Comparison of ENCODE assay signal across 20 mouse cellular contexts in the genomic region with DNA sequence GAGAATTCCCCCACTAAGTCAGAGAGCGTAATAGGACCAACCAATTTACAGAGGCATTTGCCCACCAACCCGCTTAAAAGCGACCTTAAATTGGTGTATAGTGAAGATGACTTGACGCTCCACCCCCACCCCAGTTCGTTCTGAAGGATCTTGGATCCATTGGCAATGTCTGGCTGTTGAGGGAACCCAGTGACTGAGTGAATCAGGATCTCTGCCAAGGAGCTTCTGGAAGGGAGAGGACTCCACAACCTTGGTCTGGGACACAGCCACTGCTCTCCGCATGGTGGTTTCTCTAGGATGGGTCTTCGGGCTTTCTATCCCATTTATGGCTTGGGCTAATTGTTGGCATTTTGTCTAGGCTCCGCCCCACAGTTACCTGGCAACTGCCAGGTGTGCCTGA.
DNase-seq lines count a peak whose midpoint lies in the region; ATAC-seq and TF ChIP-seq lines count a peak whose summit lies in the region.
"Had no signal": no experiment of that assay in that cellular context is flagged by ENCODE, and none has a peak within 500 bp of the region (broad histone marks: within the 10 kb centered on the region; RNA-seq: fewer than 3 reads in every experiment).

No protein-coding gene starts in this region.

- DNase-seq in cerebellum, postnatal 10 days: peak; percentile 32 to 44
- no peak for DNase-seq in cerebellum, adult 9-11 months
- peak; percentile 69 for DNase-seq in hindbrain, postnatal 0 days (ENCODE audit: low spot score)
- peak; percentile 72 for DNase-seq in midbrain, postnatal 0 days (ENCODE audit: low spot score)
- no peak for DNase-seq in midbrain, embryonic 14.5 days
- DNase-seq in frontal cortex, adult 2 months (ENCODE audit: extremely low spot score in 1 of 2, low spot score in 1 of 2): no peak
- DNase-seq: adrenal gland, postnatal 14 days; cerebellum, adult 2 months; cerebellum, postnatal 25 days; gastrocnemius, adult 2 months; gastrocnemius, postnatal 25 days had no signal

- 64% methylated on average over 8 of the region's 8 CpGs for WGBS in hindbrain, postnatal 0 days
- 59% methylated on average over 8 of the region's 8 CpGs for WGBS in hindbrain, embryonic 16.5 days
- 64% methylated on average over 8 of the region's 8 CpGs for WGBS in midbrain, postnatal 0 days
- 66% methylated on average over 8 of the region's 8 CpGs for WGBS in midbrain, embryonic 14.5 days
- WGBS in kidney, embryonic 16.5 days: 43% methylated on average over 8 of the region's 8 CpGs

- H3K4me3 ChIP-seq in hindbrain, postnatal 0 days (ENCODE audit: low read length): no peak overlapping the region
- H3K4me3 ChIP-seq in hindbrain, embryonic 16.5 days (ENCODE audit: low read length): no peak overlapping the region
- no peak overlapping the region for H3K4me3 ChIP-seq in midbrain, postnatal 0 days (ENCODE audit: low read depth, low read length)
- no peak overlapping the region for H3K4me3 ChIP-seq in midbrain, embryonic 14.5 days (replicated peaks; ENCODE audit: low read depth, low read length)
- H3K4me3 ChIP-seq in kidney, embryonic 16.5 days (ENCODE audit: low read length): no peak overlapping the region
- H3K4me3 ChIP-seq: forebrain, embryonic 15.5 days; gastrocnemius, adult 2 months; heart, embryonic 12.5 days; hindbrain, embryonic 10.5 days had no signal

- H3K4me2 ChIP-seq in hindbrain, postnatal 0 days (ENCODE audit: low read depth, low read length): no peak overlapping the region; the same call in 1 of the 2 replicates
- H3K4me2 ChIP-seq in hindbrain, embryonic 16.5 days (ENCODE audit: low read length): no peak overlapping the region
- H3K4me2 ChIP-seq in midbrain, postnatal 0 days (ENCODE audit: low read depth, low read length, poor library complexity, severe bottlenecking): no peak overlapping the region
- no peak overlapping the region for H3K4me2 ChIP-seq in midbrain, embryonic 14.5 days (ENCODE audit: low read length)
- no peak overlapping the region for H3K4me2 ChIP-seq in kidney, embryonic 16.5 days (replicated peaks; ENCODE audit: low read depth, low read length)
- H3K4me2 ChIP-seq: forebrain, embryonic 15.5 days; heart, embryonic 12.5 days; hindbrain, embryonic 14.5 days had no signal

- no peaks in the 10 kb centered on the region for H3K36me3 ChIP-seq in hindbrain, postnatal 0 days (ENCODE audit: insufficient read depth, low read length)
- H3K36me3 ChIP-seq in hindbrain, embryonic 16.5 days (ENCODE audit: control insufficient read depth, insufficient read depth, low read length): no peaks in the 10 kb centered on the region
- H3K36me3 ChIP-seq in midbrain, postnatal 0 days (ENCODE audit: insufficient read depth, low read length): no peaks in the 10 kb centered on the region
- H3K36me3 ChIP-seq in midbrain, embryonic 14.5 days (ENCODE audit: control insufficient read depth, insufficient read depth, low read length): no peaks in the 10 kb centered on the region
- H3K36me3 ChIP-seq in kidney, embryonic 16.5 days (ENCODE audit: insufficient read depth, low read length): no peaks in the 10 kb centered on the region
- H3K36me3 ChIP-seq: forebrain, embryonic 15.5 days; G1E; heart, embryonic 12.5 days; hindbrain, embryonic 10.5 days had no signal

- ATAC-seq in hindbrain, postnatal 0 days: no peak
- no peak for ATAC-seq in hindbrain, embryonic 16.5 days
- no peak for ATAC-seq in midbrain, postnatal 0 days (ENCODE audit: low FRiP score)
- ATAC-seq in midbrain, embryonic 14.5 days (ENCODE audit: low FRiP score, low TSS enrichment): no peak
- no peak for ATAC-seq in kidney, embryonic 16.5 days (ENCODE audit: low FRiP score, low TSS enrichment)
- ATAC-seq: forebrain, embryonic 15.5 days; inflammation-experienced regulatory T-cells, adult 6 months; intestine, postnatal 0 days had no signal

- H3K27ac ChIP-seq in hindbrain, postnatal 0 days: no peak overlapping the region
- H3K27ac ChIP-seq in hindbrain, embryonic 16.5 days (ENCODE audit: low read depth, low read length): no peak overlapping the region
- no peak overlapping the region for H3K27ac ChIP-seq in midbrain, postnatal 0 days (ENCODE audit: low read depth, low read length)
- H3K27ac ChIP-seq in midbrain, embryonic 14.5 days (replicated peaks; ENCODE audit: low read depth, low read length): no peak overlapping the region
- no peak overlapping the region for H3K27ac ChIP-seq in kidney, embryonic 16.5 days (ENCODE audit: low read length)
- H3K27ac ChIP-seq: forebrain, embryonic 15.5 days; gastrocnemius, adult 2 months; hindbrain, embryonic 10.5 days; hindbrain, embryonic 14.5 days had no signal

- no peak for TF ChIP-seq CTCF in hindbrain, postnatal 0 days (IDR thresholded peaks at IDR 0.05; ENCODE audit: low read depth)
- TF ChIP-seq CTCF in midbrain, postnatal 0 days (IDR thresholded peaks at IDR 0.05): no peak

- no peaks in the 10 kb centered on the region for H3K27me3 ChIP-seq in hindbrain, postnatal 0 days (ENCODE audit: insufficient read depth, low read length)
- no peaks in the 10 kb centered on the region; the same call in 1 of the 2 replicates for H3K27me3 ChIP-seq in hindbrain, embryonic 16.5 days (replicated peaks; ENCODE audit: control insufficient read depth, insufficient read depth, low read length)
- H3K27me3 ChIP-seq in midbrain, postnatal 0 days (ENCODE audit: insufficient read depth, low read length): no peaks in the 10 kb centered on the region
- 0 out of 2 replicates have a peak, but pooled peaks cover under 1% of the 10 kb centered on the region for H3K27me3 ChIP-seq in midbrain, embryonic 14.5 days (ENCODE audit: control insufficient read depth, insufficient read depth, low read length)
- H3K27me3 ChIP-seq in kidney, embryonic 16.5 days (ENCODE audit: insufficient read depth, low read length): 0 out of 2 replicates have a peak, but pooled peaks cover 6% of the 10 kb centered on the region
- H3K27me3 ChIP-seq: forebrain, embryonic 15.5 days had no signal

- H3K4me1 ChIP-seq in hindbrain, postnatal 0 days (ENCODE audit: insufficient read depth, low read length): no peaks in the 10 kb centered on the region
- no peaks in the 10 kb centered on the region for H3K4me1 ChIP-seq in hindbrain, embryonic 16.5 days (ENCODE audit: control insufficient read depth, insufficient read depth, low read depth, low read length)
- no peaks in the 10 kb centered on the region for H3K4me1 ChIP-seq in midbrain, postnatal 0 days (ENCODE audit: insufficient read depth, low read length)
- no peaks in the 10 kb centered on the region for H3K4me1 ChIP-seq in midbrain, embryonic 14.5 days (ENCODE audit: control insufficient read depth, insufficient read depth, low read length)
- H3K4me1 ChIP-seq in kidney, embryonic 16.5 days (ENCODE audit: insufficient read depth, low read length): no peaks in the 10 kb centered on the region
- H3K4me1 ChIP-seq: forebrain, embryonic 15.5 days; heart, embryonic 12.5 days had no signal

- H3K9ac ChIP-seq in hindbrain, postnatal 0 days (replicated peaks; ENCODE audit: low read length): no peak overlapping the region
- H3K9ac ChIP-seq in hindbrain, embryonic 16.5 days (ENCODE audit: low read depth, low read length): no peak overlapping the region
- no peak overlapping the region for H3K9ac ChIP-seq in midbrain, postnatal 0 days (replicated peaks; ENCODE audit: low read length, poor library complexity, severe bottlenecking)
- H3K9ac ChIP-seq in midbrain, embryonic 14.5 days (replicated peaks; ENCODE audit: low read length): no peak overlapping the region
- no peak overlapping the region for H3K9ac ChIP-seq in kidney, embryonic 16.5 days (replicated peaks; ENCODE audit: low read length)
- H3K9ac ChIP-seq: forebrain, embryonic 15.5 days; heart, embryonic 12.5 days; hindbrain, embryonic 14.5 days had no signal

- no peaks in the 10 kb centered on the region for H3K9me3 ChIP-seq in hindbrain, postnatal 0 days (ENCODE audit: low read length)
- no peaks in the 10 kb centered on the region for H3K9me3 ChIP-seq in hindbrain, embryonic 16.5 days (ENCODE audit: control insufficient read depth, low read length)
- no peaks in the 10 kb centered on the region for H3K9me3 ChIP-seq in midbrain, postnatal 0 days (ENCODE audit: low read length)
- no peaks in the 10 kb centered on the region for H3K9me3 ChIP-seq in midbrain, embryonic 14.5 days (ENCODE audit: control insufficient read depth, low read length)
- no peaks in the 10 kb centered on the region for H3K9me3 ChIP-seq in kidney, embryonic 16.5 days (ENCODE audit: low read length)
- H3K9me3 ChIP-seq: forebrain, embryonic 15.5 days; heart, embryonic 12.5 days; hindbrain, embryonic 10.5 days had no signal

Comparison
In these comparisons a context has a peak if more than half of its experiments do, and no peak if none do; other contexts are left out.
1. DNase-seq: peak in cerebellum, postnatal 10 days (2 of 2), hindbrain, postnatal 0 days (single experiment) and midbrain, postnatal 0 days (single experiment); none in cerebellum, adult 9-11 months (single experiment), midbrain, embryonic 14.5 days (single experiment) and frontal cortex, adult 2 months (0 of 2).